Mouse (Mus musculus): Measurements from ENCODE around the gene Sirt7. TPM values are rescaled to one million over a fixed set of nuclear protein-coding genes. Genes with fewer than 3 reads are reported as not detected.
A peak's percentile ranks its signal among the peaks of the same experiment; 100 is the strongest.

Gene Sirt7
- polyA plus RNA-seq, 1 experiment from 2014 or later: 39.0 TPM

DNA sequence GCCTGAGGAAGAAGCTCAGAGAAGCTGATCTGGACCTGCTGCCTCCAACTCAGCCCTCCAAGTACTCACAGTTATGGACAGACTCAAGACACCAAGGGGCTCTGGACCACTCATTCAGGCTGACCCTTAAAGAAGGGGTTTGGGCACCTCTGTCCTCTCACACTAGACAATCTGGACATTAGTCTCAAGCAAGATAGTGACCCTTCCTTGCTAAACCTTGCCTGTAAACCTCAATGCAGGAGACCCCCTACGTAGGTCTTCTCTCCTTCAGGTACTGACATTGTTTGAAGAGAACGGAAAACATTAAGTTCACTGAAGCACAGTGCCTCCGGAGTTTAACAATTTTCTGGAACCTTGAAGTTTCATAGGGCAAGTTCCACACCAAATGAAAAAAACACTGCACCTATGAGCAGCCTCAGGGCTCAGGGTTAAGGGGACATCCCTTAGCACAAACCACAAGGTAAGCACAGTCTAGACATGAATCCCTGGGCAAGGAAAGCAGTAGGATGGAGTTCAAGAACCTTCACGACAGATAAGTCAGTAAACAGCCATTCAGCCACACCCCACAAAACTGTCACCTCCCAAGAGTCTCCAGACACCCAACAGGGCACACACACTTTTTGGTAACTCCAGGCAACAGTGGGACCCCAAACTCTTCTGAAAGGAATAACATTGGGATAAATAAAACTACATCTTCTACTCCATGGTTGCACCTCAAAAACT is 6.8 kb upstream of the Sirt7 start:
- ATAC-seq (ENCODE audit: insufficient read depth, low FRiP score, low TSS enrichment): no peak
- Histone ChIP-seq H3K36me3 (ENCODE audit: control insufficient read depth, insufficient read depth, low read length) (peaks cover 9% of the 10 kb centered on the region), H3K4me3 (ENCODE audit: low read depth, low read length) (peak overlapping the region; percentile 96), H3K27me3 (ENCODE audit: control insufficient read depth, insufficient read depth, low read length) (no peaks in the 10 kb centered on the region), H3K4me2 (ENCODE audit: low read depth) (peak overlapping the region; percentile 96), H3K9ac (ENCODE audit: low read length) (peak overlapping the region; percentile 89), H3K4me1 (ENCODE audit: control insufficient read depth, insufficient read depth, low read length) (peaks cover 14% of the 10 kb centered on the region), H3K9me3 (ENCODE audit: control insufficient read depth, low read length) (no peaks in the 10 kb centered on the region), H3K27ac (ENCODE audit: low read depth, low read length) (peak overlapping the region; percentile 88)
- DNase-seq (ENCODE audit: low spot score): no peak
- 60% methylated on average over 4 of the region's 4 CpGs for WGBS

- peak overlapping the region; percentile 96 for H3K4me2 ChIP-seq (ENCODE audit: low read depth)
- no peak overlapping the region for H3K27ac ChIP-seq (ENCODE audit: low read depth, low read length)
- no peak for DNase-seq (ENCODE audit: low spot score)
- no peaks in the 10 kb centered on the region for H3K9me3 ChIP-seq (ENCODE audit: control insufficient read depth, low read length)
- peaks cover 9% of the 10 kb centered on the region for H3K36me3 ChIP-seq (ENCODE audit: control insufficient read depth, insufficient read depth, low read length)
- peaks cover 14% of the 10 kb centered on the region for H3K4me1 ChIP-seq (ENCODE audit: control insufficient read depth, insufficient read depth, low read length)
- WGBS: 56% methylated on average over 6 of the region's 7 CpGs
- no peak overlapping the region for H3K4me3 ChIP-seq (ENCODE audit: low read depth, low read length)
- no peak for ATAC-seq (ENCODE audit: insufficient read depth, low FRiP score, low TSS enrichment)
- H3K9ac ChIP-seq (ENCODE audit: low read length): peak overlapping the region; percentile 0
- no peaks in the 10 kb centered on the region for H3K27me3 ChIP-seq (ENCODE audit: control insufficient read depth, insufficient read depth, low read length)
Observed at GRCm38 (mm10) chr11:120630881-120631725, 6.1 kb upstream of the Sirt7 start.

DNA sequence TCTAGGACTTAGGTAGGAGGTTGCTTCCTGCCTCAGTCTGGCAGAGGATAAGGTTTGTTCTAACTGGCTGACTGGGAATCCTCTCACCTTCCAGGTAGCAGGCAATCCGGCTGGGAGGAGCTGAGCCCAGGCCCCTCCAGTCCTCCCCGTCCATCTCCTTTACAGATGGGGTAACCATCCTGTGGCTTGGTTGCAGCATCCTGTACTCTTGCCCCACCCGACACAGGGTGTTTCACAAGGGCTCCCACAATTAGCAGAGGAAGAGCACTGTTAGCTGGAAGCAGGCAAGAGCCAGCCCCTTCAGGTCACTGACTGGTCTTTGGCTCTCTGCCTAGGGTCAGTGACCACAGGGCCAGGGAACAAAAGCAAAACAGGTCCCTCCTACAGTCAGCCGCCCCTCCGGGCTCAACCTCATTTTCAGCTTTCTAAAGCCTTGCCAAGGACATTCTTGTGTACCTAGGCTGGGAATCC is 5.4 kb upstream of the Sirt7 start:
- ATAC-seq (ENCODE audit: insufficient read depth, low FRiP score, low TSS enrichment): no peak
- 57% methylated on average over 5 of the region's 5 CpGs for WGBS
- Histone ChIP-seq H3K4me1 (ENCODE audit: control insufficient read depth, insufficient read depth, low read length) (peaks cover 14% of the 10 kb centered on the region), H3K27ac (ENCODE audit: low read depth, low read length) (peak overlapping the region; percentile 35), H3K27me3 (ENCODE audit: control insufficient read depth, insufficient read depth, low read length) (no peaks in the 10 kb centered on the region), H3K4me2 (ENCODE audit: low read depth) (peak overlapping the region; percentile 10; the same call in 1 of the 2 replicates), H3K36me3 (ENCODE audit: control insufficient read depth, insufficient read depth, low read length) (peaks cover 9% of the 10 kb centered on the region), H3K9me3 (ENCODE audit: control insufficient read depth, low read length) (no peaks in the 10 kb centered on the region), H3K9ac (ENCODE audit: low read length) (peak overlapping the region; percentile 35; the same call in 1 of the 2 replicates), H3K4me3 (ENCODE audit: low read depth, low read length) (no peak overlapping the region)
- DNase-seq (ENCODE audit: low spot score): no peak

- no peak for DNase-seq (ENCODE audit: low spot score)
- Histone ChIP-seq H3K9me3 (ENCODE audit: control insufficient read depth, low read length) (no peaks in the 10 kb centered on the region), H3K36me3 (ENCODE audit: control insufficient read depth, insufficient read depth, low read length) (peaks cover 9% of the 10 kb centered on the region), H3K27me3 (ENCODE audit: control insufficient read depth, insufficient read depth, low read length) (no peaks in the 10 kb centered on the region), H3K4me1 (ENCODE audit: control insufficient read depth, insufficient read depth, low read length) (peaks cover 18% of the 10 kb centered on the region), H3K4me3 (ENCODE audit: low read depth, low read length) (no peak overlapping the region), H3K27ac (ENCODE audit: low read depth, low read length) (peak overlapping the region; percentile 35; the same call in 1 of the 2 replicates), H3K9ac (ENCODE audit: low read length) (peak overlapping the region; percentile 35; the same call in 1 of the 2 replicates), H3K4me2 (ENCODE audit: low read depth) (peak overlapping the region; percentile 10; the same call in 1 of the 2 replicates)
- WGBS: 39% methylated on average over 7 of the region's 7 CpGs
- no peak for ATAC-seq (ENCODE audit: insufficient read depth, low FRiP score, low TSS enrichment)
Observed at GRCm38 (mm10) chr11:120629911-120630310, 4.9 kb upstream of the Sirt7 start.

GRCm38 (mm10) chr11:120629341-120629730 is 4.3 kb upstream of the Sirt7 start:
- DNase-seq (ENCODE audit: low spot score) (no peak), ATAC-seq (ENCODE audit: insufficient read depth, low FRiP score, low TSS enrichment) (no peak)
- no peak overlapping the region for H3K4me2 ChIP-seq (ENCODE audit: low read depth)
- H3K4me1 ChIP-seq (ENCODE audit: control insufficient read depth, insufficient read depth, low read length): peaks cover 18% of the 10 kb centered on the region
- H3K9me3 ChIP-seq (ENCODE audit: control insufficient read depth, low read length): no peaks in the 10 kb centered on the region
- no peak overlapping the region for H3K27ac ChIP-seq (ENCODE audit: low read depth, low read length)
- 82% methylated on average over 23 of the region's 23 CpGs for WGBS
- no peak overlapping the region for H3K4me3 ChIP-seq (ENCODE audit: low read depth, low read length)
- H3K27me3 ChIP-seq (ENCODE audit: control insufficient read depth, insufficient read depth, low read length): no peaks in the 10 kb centered on the region
- H3K36me3 ChIP-seq (ENCODE audit: control insufficient read depth, insufficient read depth, low read length): peaks cover 9% of the 10 kb centered on the region
- no peak overlapping the region for H3K9ac ChIP-seq (ENCODE audit: low read length)

GRCm38 (mm10) chr11:120628601-120629340 is 3.7 kb upstream of the Sirt7 start:
- 96% methylated on average over 23 of the region's 23 CpGs for WGBS
- peaks cover 9% of the 10 kb centered on the region for H3K36me3 ChIP-seq (ENCODE audit: control insufficient read depth, insufficient read depth, low read length)
- peaks cover 23% of the 10 kb centered on the region for H3K4me1 ChIP-seq (ENCODE audit: control insufficient read depth, insufficient read depth, low read length)
- no peak for ATAC-seq (ENCODE audit: insufficient read depth, low FRiP score, low TSS enrichment)
- H3K27me3 ChIP-seq (ENCODE audit: control insufficient read depth, insufficient read depth, low read length): no peaks in the 10 kb centered on the region
- H3K4me2 ChIP-seq (ENCODE audit: low read depth): no peak overlapping the region
- no peak for DNase-seq (ENCODE audit: low spot score)
- no peak overlapping the region for H3K27ac ChIP-seq (ENCODE audit: low read depth, low read length)
- no peak overlapping the region for H3K4me3 ChIP-seq (ENCODE audit: low read depth, low read length)
- no peaks in the 10 kb centered on the region for H3K9me3 ChIP-seq (ENCODE audit: control insufficient read depth, low read length)
- H3K9ac ChIP-seq (ENCODE audit: low read length): no peak overlapping the region

DNA sequence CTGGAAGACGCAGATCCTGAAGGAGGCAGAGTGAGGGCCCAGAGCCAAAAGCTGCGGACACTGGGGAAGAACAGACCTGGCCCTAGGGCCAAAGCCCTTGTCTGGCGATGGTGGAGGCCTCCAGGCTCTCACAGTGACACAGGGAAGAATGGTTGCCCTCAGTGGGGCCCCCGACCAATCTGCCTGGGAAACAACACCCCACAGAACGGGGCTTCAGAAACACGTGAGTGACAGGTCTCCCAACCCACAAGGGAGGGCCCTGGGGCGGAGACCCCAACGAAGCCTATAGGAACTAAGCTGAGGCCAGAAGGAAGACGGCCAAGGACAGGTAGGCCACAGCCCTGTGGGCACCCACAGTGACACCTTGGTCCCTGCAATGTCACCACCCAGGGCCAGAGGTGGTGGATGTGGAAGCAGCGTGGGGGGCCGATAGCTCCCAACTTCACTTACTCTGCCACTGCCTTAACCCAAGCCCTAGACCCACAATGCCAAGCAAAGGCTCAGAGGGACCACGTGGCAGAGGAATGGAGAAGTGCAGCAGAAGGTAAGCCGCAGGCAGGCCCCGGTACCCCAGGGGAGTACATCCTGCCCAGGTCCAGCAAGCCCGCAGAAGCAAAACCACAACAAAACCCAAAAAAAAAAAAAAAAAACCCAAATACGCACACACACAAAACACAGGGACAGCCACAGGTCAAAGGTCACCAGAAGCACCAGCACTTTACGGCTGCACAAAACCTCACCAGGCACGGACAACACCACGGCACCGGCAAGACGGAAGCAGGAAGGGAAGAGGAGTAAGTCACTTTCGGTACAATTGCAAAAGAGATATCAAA is 2.6 kb upstream of the Sirt7 start:
- Histone ChIP-seq H3K4me2 (ENCODE audit: low read depth) (no peak overlapping the region), H3K9ac (ENCODE audit: low read length) (no peak overlapping the region), H3K4me1 (ENCODE audit: control insufficient read depth, insufficient read depth, low read length) (peaks cover 23% of the 10 kb centered on the region), H3K27ac (ENCODE audit: low read depth, low read length) (no peak overlapping the region), H3K27me3 (ENCODE audit: control insufficient read depth, insufficient read depth, low read length) (no peaks in the 10 kb centered on the region), H3K4me3 (ENCODE audit: low read depth, low read length) (no peak overlapping the region), H3K9me3 (ENCODE audit: control insufficient read depth, low read length) (no peaks in the 10 kb centered on the region), H3K36me3 (ENCODE audit: control insufficient read depth, insufficient read depth, low read length) (peaks cover 9% of the 10 kb centered on the region)
- no peak for ATAC-seq (ENCODE audit: insufficient read depth, low FRiP score, low TSS enrichment)
- DNase-seq (ENCODE audit: low spot score): no peak
- WGBS: 83% methylated on average over 22 of the region's 22 CpGs
